Mouse (Mus musculus) induced T-regulatory cell, adult 2 months (primary cell): ENCODE results near the gene Ywhab.

Experiments used
- DNase-seq: peaks from one replicate; pipeline ENCODE4 v3.0.0-alpha.2; 2012; ENCODE audit warnings: low read depth

Ywhab gene

DNA sequence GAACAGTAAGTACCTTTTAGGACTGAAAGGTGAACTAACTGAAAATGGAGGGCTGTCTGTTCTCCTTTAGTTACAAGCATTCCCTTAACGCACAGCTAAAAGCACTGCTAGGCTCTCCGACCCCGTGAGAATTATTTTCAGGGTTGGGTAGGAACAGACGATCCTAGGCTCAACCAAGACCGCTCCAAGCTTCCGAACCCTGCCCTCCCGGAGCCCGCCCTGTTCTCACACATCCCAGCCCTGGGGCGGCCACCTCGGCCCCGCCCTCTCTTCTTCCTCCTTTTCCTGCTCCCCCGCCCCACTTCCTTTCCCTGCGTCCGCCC is at the start of gene Ywhab:
TSS of gene Ywhab (plus strand) at position 307 of the 323 bp plus-strand sequence.
- DNase-seq, result no peak

DNA sequence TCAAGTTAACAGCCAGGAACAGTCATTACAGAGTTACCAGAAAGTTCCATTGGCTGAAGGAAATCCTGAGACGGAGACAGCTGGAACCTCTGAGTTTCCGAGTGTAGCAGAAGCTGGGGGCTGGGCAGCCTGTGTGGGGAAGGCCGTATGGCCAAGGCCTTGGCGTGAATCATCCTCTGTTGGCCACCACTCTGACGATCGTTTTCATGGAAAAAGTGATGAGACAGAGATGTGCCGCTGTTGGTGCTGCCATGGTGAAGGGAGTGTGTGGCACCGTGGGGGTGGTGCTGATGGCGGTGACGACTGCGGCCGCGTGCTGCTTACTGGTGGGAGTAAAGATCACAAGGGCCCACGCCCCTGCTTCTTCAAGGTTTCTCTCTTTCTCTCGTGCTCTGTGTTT is 48.5 kb upstream of the Ywhab start:
- no peak for DNase-seq

DNA sequence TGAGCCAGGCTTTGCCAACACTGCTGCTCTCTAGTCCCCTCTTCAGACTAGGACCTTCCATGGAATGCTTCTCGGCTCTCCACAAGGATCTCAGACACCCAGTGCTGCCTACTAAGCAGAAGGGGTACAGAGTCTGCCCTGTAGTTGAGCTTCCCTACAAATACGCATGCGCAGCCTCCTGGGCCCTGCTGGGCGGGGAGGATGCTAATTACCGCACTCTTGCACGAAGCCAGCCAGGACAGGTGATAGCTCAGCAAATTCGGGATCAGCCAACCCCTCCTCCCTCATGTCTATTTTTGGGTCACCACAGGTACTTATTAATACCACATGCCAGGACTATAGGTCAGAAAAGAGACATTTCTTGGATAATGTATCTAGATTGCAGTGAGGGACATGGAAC is 46.8 kb upstream of the Ywhab start:
- no peak for DNase-seq

DNA sequence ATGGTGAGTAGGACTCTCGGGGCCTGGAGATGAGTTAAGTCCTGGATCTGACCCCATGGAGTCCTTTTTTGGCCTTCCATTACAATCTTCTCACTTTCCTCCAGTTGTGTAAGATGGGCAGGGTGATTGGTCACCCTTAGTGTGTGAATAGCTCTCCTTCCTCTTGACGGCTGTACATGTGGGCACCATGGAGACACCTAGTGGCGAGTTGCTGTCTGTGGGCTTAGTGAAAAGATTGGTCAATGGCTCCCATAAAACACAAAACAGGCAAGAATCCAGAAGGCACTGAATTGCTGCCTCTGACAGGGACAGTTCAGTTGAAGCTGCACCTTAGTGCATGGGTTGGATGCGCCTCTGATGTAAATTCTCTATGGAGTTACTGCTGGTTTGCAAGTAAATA is 43.0 kb upstream of the Ywhab start:
- peak; percentile 35 for DNase-seq

DNA sequence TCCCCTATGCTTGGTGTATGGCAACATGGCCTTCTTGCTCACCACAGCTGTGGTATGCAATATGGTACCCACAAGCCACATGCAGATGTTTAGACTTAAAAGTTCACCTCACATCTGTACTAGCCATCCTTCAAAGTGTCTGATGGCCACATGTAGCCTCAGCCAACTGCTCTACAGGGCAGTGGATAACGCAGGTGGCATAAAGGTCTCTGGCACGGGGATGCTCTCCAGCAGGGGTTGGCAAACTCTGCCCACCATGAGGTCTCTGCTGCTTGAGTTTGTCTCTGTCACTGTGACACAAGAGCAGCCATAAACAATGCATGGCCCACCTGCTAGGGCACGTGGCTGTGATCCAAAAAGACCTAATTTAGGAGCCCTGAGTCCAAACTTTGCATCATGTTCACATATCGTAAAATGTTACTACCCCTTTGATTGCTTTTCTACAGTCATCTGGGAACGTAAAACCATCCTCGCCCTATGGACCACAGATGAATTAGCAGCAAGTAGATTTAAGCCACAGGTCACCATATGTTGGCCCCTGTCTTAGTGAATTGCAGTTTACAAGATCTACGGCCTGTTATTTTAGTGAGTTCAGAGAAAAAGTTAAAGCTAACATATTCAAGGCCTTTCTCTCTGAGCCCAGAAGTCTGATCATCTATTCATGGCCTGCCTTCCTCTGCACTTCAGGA is 41.0 kb upstream of the Ywhab start:
- no peak for DNase-seq

DNA sequence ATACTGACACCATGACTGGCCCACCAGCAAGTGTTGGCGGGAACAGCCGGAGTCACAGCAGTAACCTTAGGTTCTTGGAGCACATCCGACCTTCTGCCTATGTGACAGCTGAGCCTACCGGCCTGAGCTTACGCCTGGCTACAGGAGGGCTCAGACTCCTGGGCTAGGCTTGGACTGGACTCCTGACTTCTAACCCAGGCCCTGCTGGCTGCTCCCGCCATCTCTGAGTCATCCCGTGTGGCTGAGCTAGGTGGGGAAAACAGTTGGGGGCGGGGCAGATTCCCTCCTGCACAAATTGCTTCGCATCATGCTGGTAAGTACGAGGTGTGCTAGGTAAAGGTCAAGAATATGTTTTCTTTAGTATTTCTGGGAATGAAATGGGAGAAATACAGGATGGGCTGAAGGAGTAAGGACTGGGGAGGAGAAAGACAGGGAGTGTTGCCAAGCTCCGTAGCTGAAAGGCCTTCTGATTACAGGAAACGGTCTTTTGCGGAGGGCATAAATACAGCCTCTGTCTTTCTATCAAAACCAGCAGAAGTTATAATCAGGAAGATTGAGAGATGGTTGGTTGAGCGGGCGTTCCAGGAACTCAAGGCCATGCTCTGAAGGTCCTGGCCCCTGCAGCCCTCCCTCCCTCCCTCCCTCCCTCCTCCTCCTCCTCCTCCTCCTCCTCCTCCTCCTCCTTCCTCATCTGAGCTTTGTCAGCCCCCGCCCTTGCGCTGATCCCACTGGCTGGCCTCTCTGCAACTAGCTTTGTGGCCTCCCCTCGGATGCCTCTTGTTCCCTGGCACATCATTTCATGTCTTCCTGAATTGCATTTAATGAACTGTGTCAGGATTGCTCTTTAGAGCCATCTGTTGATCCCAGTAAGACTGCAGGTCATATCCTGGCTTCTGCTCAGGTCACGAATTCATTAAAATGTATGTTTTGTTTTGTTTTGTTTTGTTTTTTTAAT is 29.9 kb upstream of the Ywhab start:
- no peak for DNase-seq

DNA sequence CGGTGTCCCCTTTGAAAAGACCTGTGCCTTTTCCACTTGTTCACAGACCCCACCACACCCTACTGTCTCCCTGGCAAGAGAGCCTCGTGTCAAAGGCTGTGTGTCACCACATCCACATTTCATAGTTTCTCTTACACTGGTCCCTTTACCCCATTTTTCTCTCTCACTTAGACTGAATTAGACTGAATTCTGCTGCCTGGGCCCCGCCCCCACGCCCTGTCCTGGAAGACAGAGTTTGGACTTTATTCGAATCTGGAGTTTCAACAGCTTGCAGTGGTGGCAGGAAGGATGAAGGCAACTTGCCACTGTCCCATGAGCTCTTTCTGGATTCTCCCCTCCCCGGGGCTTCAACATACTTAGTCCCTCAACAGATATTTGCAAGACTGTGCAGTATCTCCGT is 29.1 kb upstream of the Ywhab start:
- DNase-seq, result no peak

DNA sequence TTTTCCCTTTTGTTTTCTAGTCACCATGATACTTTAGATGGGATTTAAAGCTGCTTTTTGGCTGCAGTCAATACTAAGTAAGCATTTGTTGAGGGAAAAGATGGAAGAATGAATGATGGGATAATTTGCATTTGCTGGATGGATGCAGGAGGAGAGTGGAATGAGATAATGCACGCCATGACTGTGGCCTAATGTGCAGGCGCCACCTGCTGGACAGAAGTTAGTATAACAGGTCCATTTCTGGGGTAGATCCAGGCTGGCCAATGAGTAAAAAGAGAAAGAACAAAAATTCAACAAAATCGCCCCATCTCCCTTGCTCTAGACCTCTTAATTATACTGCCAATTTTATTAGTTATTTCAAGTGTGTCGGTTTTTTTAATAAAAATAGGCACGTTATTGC is 26.2 kb upstream of the Ywhab start:
- DNase-seq, result peak; percentile 73

DNA sequence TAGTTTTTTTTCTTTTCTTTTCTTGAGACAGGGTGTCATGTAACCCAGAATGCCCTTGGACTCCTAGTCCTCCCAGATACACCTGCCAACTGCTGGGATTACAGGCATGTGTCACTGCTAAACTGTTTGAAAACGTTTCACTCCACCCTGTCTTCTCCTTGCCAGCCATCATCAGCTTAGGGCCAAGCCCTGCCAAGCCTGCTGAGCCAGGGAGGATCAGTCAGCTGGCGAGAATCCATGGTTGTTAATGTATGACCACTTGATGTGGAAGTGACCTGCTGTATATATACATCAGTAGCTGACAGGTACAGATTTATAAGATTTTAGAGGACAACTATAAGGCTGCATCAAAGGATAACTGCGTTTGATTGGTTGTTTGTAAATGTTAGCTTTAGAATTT is 24.4 kb upstream of the Ywhab start:
- DNase-seq, result no peak

DNA sequence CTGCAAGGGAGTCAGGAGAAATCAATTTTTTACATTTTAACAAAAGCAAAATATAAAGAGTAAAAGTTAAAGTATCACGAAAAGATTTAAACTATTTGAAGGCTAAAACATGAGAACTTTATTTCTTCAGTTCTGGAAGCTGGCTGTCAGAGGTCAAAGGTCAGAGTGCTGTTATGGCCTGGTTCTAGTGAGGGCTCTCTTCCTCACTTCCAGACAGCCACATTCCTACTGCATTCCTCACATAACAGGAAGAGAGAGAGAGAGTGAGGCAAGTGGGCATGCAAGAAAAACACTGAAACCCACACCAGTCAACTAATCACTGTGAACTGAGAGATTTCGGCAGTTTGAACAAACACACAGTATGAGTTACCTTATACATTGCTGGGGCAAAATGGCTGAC is 20.7 kb upstream of the Ywhab start:
- no peak for DNase-seq

DNA sequence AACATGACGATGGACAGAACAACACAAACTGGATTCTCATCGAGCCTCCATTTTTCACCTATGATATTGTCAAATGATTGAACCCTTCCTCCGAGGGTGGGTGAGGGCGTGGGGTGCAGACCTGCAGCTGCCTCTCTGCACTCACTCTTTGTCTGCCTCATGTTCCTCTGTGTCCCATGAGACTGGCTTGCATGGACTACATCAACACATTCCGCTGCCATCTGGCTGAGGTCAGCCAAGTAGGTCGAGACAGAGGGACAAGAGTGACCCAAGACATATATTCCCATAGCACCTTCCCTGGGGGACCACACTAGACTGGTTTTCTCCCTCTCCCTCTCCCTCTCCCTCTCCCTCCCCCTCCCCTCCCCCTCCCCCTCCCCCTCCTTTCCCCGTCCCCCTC is 18.3 kb upstream of the Ywhab start:
- no peak for DNase-seq

DNA sequence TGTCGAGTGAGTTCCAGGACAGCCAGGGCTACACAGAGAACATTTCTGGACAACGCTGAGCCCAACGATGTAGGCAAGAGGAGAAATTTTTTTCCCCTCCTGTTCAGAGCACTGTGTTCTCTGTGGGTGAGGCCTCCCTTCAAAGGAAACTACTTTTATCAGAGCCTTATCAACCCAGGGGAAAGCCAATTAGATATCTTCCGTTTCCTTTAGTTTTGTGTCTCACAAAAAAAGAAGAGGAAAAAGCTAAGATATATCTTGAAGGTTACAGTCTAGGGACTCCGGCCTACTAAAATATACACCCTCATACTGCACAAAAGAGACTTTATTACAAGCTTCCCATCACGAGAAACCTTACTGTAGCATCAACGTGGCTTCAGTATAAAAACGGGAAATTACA is 7.5 kb upstream of the Ywhab start:
- DNase-seq, result no peak

DNA sequence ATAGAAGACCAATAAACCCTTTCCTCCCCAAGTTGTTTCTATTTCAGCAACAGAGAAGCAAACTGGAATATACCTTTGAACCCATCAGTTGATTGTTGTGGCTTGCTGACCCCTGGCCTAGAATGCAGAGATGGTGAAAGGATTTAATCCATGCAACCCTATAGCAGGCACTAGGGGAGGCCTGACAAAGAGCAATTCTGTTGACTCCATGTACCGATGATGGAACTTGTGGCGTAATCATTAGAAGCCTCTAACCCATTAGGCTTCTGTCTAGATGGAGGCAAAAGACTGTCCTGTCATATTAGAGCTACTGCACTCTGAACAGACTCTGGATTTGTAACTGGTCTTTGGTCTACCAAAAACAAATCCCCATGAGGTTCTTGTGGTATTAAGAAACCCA is 1.9 kb upstream of the Ywhab start:
- DNase-seq, result no peak

DNA sequence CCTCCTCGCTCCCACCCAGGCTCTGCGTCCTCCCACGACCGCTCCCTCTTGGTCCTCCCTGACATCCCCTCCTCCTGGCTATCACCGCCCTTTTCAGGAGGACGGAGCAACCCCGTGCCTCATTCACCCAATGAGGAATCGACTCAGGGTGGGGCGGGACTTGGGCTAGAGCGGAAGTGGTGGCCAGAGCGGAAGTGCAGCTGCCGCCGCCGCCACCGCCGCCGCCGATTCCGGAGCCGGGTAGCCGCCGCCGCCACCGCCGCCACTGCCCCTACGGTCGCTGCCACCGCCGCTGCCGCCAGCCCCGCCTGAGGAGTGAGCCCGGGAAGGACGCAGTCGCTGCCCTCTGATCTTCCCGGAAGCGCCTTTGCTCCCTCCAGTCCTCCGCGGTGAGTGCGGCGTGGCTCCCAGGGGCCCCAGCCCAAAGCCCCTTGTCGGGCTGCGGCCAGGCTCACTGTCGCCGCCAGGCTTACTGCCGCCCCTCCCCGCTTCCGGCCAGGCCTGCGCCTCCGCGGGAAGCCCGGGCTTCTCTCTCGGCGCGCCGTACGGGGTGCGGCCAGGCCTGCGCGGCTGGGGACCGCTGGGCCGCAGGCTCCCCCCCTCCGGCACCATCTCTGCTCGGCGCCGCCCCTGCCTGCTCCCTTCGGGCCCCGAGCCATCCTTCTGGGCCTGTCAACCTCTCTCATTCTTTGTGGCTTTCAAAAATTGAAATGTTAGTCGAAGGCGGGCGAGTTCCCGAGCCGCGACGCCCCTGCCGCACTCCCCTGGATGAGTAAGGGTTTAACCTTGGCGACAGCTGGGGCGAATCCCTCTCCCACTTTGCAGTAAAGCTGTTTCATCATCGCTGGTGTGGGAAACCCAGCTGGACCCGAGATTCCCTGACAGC is 460 bp downstream of the Ywhab start:
- peak; percentile 95 for DNase-seq

DNA sequence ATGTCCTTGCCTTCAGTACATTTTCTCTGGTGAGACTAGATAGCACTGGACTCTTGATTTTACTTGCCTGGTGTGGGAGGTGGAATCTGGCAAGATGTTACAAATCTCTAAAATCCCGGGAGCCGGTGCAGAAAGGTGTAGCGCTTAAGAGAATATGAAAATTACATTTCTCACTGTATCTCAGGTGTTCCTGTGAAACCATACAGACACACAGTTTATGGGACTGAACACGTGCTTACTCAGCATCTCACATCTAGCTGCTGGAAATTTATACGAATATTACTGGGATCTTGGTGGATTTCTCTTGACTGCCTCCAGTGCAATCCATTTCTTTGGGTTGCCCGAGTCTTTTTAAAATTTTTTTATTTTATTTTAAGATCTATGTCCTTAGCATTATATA is 1.5 kb downstream of the Ywhab start:
- DNase-seq, result no peak

DNA sequence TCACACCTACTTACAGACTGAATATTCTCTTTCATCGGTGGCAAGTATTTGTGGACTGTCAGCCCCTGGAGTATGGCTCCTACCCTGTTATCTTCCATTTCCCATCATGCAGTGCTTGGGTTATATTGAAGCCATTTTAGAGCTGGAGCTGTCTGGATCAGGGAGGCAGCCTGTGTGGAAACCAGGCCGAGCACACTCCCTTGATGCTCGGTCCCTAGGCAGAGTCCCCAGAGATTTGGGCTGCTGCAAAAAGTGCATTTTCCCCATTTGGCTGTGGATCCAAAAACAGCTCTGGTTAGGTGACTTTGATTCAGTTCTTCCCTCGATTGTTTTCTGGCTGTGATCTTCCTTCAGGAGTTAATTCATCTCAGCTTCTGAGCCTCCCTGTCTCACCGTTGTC is 2.1 kb downstream of the Ywhab start:
- DNase-seq, result no peak

DNA sequence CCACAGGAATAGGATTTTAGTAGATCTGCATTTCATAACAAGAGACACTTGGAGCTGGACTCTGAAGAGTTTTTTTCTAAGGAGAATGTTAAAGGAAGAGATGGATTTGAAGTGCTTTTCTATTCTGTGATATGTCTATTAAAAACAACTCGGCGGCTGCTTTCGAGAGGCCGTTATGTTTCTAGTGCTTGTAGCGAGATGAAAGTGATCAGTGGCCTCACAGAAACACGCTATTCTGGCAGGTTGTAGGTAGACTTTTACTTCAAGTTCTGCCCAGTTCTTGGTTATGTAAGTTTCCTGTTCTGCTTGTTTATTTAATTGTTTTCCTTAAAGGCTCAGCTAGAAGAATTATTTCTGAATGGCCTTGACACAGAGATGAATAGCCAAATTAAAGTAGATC is 4.2 kb downstream of the Ywhab start:
- DNase-seq, result no peak

DNA sequence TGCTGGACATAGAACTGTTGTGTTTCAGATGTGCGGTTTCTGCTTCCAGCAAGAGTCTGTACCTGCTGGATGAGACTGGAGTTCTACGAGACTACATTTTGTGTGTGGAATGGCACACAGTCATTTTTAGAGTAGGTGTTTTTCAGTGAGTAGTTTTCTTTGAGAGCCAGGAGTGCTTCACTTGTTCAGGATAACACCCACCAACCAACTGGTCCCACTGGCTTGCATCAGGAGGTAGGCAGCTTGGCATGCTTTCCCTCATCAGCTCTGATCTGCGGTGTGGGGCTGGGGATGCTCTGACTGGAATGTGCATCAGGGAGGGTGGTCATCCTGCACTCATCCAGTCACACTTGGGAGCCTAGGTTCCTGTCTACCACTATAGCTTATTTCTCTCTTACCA is 7.9 kb downstream of the Ywhab start:
- DNase-seq, result no peak

DNA sequence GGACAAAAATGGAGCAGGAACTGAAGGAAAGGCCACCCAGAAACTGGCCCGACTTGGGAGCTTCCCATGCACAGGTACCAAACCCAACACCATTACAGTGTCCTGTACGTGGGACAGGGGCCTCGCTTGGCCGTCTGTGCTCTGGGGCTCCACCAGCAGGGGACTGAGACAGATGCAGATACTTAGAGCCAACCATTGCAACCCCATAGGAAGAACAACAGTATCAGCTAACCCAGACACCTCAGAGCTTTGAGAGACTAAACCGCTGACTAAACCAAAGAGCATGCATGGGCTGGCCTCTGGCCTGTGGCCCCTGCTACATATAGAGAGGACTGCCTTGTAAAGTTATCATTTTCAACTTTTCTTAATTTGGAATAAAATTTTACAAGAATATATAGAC is 9.7 kb downstream of the Ywhab start:
- no peak for DNase-seq

DNA sequence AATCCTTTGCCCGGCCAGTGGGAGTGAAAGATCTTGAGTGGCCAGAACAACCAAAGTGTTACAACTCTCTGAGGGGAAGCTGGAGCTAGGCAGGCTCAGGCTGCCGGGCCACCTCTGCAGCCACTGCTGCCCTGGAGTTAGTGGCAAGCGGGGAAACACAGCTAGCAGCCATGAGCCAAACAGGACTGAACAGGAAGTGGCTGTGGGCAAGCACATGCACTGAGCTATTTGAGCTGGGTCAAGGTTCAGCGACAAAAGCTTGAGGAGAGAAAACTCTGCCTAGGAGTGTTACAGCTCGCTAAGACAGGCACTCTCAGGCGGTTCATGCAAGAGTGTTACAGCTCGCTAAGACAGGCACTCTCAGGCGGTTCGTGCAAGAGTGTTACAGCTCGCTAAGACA is 12.2 kb downstream of the Ywhab start:
- DNase-seq, result peak; percentile 46

DNA sequence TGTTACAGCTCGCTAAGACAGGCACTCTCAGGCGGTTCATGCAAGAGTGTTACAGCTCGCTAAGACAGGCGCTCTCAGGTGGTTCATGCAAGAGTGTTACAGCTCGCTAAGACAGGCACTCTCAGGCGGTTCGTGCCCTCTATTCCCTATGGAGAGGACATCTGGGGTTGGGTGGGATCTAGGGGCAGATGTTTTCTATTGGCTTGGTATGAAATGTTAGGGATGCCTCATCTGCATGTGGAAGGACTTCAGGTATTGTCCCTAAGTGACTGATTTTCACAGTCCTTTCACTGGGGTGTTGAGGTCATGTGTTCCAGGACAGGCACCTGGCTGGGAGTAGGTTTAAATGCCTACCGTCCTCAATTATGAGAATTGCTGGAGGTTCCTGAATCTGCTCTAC is 12.8 kb downstream of the Ywhab start:
- DNase-seq, result no peak

DNA sequence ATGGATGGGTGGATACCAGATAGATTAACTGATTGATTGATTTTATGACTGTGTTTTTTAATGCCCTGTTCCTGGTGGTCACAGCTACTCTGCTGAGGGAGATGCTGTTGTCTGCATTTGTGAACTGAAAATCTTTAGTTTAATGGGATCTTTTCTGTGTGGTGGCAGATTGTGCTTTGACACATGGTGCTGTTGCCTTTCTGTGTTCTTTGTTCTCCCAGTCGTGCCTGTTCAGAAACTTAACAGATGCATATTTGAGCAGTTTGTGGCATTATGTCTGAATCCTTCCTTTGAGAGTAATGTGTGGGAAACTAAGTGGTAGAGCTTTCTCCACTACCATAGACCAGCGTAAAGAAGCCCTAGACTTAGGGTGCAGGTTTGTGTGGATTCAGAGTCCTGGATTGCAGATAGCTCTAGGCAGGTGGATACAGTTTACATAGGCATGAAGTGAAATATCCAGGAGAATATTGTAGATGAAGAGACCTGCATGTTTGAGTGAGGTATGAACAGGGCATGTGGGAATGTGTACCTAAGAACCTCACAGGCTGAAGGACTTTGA is 13.3 kb downstream of the Ywhab start:
- DNase-seq, result no peak
